Comparison of ENCODE assay signal across 35 mouse cellular contexts in the genomic region with DNA sequence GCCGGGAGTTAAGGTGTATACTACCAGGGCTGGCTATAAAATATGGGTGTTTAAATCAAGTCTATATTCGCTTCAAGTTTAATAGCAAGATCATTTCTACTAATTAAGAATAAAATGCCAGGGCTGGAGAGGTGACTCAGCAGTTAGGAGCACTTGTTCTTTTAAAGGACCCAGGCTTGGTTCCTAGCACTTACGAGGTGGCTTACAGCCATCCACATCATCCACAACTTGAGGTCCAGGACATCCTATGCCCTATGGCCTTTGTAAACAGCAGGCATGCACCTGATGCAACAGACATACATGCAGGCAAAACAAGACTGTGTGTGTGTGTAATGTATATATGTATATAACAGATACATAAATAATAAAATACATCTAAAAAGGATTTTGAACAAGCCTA. TPM values are rescaled to one million over a fixed set of nuclear protein-coding genes. Genes with fewer than 3 reads are reported as not detected.
"Had no signal": no experiment of that assay in that cellular context is flagged by ENCODE, and none has a peak within 500 bp of the region (broad histone marks: within the 10 kb centered on the region; RNA-seq: fewer than 3 reads in every experiment).

No protein-coding gene starts in this region.

- H3K4me3 ChIP-seq: left cerebral cortex, adult 2 months; limb, embryonic 10.5 days; limb, embryonic 12.5 days; limb, embryonic 13.5 days; limb, embryonic 15.5 days; liver, embryonic 12.5 days; liver, embryonic 13.5 days; liver, embryonic 15.5 days; lung, embryonic 15.5 days; megakaryocyte, embryonic 14.5 days; midbrain, embryonic 10.5 days; midbrain, embryonic 12.5 days; midbrain, embryonic 15.5 days; myocyte; neural tube, embryonic 12.5 days had no signal

- DNase-seq: left cerebral cortex, postnatal 4 days; liver; liver, embryonic 13.5 days; liver, postnatal 0 days; lung, adult 18-20 months; lung, adult 2 months; lung, embryonic 14.5 days; lung, postnatal 10 days; lung, postnatal 14 days; lung, postnatal 36 days; lung, postnatal 4 days; midbrain, embryonic 14.5 days had no signal

- H3K4me1 ChIP-seq: limb, embryonic 10.5 days; limb, embryonic 12.5 days; limb, embryonic 13.5 days; limb, embryonic 15.5 days; liver, embryonic 12.5 days; liver, embryonic 13.5 days; liver, embryonic 15.5 days; lung, embryonic 15.5 days; megakaryocyte, embryonic 14.5 days; midbrain, embryonic 10.5 days; midbrain, embryonic 12.5 days; midbrain, embryonic 15.5 days; neural tube, embryonic 12.5 days had no signal

- H3K27ac ChIP-seq: left cerebral cortex, adult 2 months; limb, embryonic 10.5 days; limb, embryonic 12.5 days; limb, embryonic 13.5 days; limb, embryonic 15.5 days; liver, embryonic 12.5 days; liver, embryonic 13.5 days; liver, embryonic 14.5 days; liver, embryonic 15.5 days; lung, embryonic 15.5 days; macrophage; midbrain, embryonic 10.5 days; midbrain, embryonic 12.5 days; midbrain, embryonic 15.5 days; neural tube, embryonic 12.5 days had no signal

- H3K9ac ChIP-seq: limb, embryonic 12.5 days; limb, embryonic 13.5 days; limb, embryonic 15.5 days; liver, embryonic 12.5 days; liver, embryonic 13.5 days; liver, embryonic 14.5 days; liver, embryonic 15.5 days; liver, postnatal 0 days; lung, embryonic 14.5 days; lung, embryonic 15.5 days; midbrain, embryonic 12.5 days; midbrain, embryonic 15.5 days; neural tube, embryonic 12.5 days had no signal

- H3K9me3 ChIP-seq: limb, embryonic 10.5 days; limb, embryonic 12.5 days; limb, embryonic 13.5 days; limb, embryonic 15.5 days; liver, embryonic 12.5 days; liver, embryonic 13.5 days; liver, embryonic 15.5 days; lung, embryonic 15.5 days; megakaryocyte, embryonic 14.5 days; midbrain, embryonic 10.5 days; midbrain, embryonic 12.5 days; midbrain, embryonic 15.5 days; neural tube, embryonic 12.5 days had no signal

- H3K27me3 ChIP-seq: limb, embryonic 12.5 days; limb, embryonic 13.5 days; limb, embryonic 15.5 days; liver, embryonic 12.5 days; liver, embryonic 13.5 days; liver, embryonic 15.5 days; lung, embryonic 15.5 days; megakaryocyte, embryonic 14.5 days; midbrain, embryonic 12.5 days; midbrain, embryonic 15.5 days; neural tube, embryonic 12.5 days had no signal

- H3K4me2 ChIP-seq: limb, embryonic 12.5 days; limb, embryonic 13.5 days; limb, embryonic 15.5 days; liver, embryonic 11.5 days; liver, embryonic 12.5 days; liver, embryonic 13.5 days; liver, embryonic 15.5 days; lung, embryonic 14.5 days; lung, embryonic 15.5 days; midbrain, embryonic 12.5 days; midbrain, embryonic 15.5 days; neural tube, embryonic 12.5 days had no signal

- ATAC-seq: liver, embryonic 12.5 days; liver, postnatal 0 days; lung, postnatal 0 days; midbrain, embryonic 15.5 days; midbrain, embryonic 16.5 days had no signal

RNA-seq across cellular contexts. Expression of a gene that starts 21.9 kb away (rescaled TPM):
- total RNA-seq: monocyte, adult 5-6 weeks had no signal

RNA-seq across cellular contexts. Expression of a gene that starts 39.1 kb away (rescaled TPM):
- total RNA-seq: liver, adult 2 months; megakaryocyte, adult 5-6 weeks; megakaryocyte-erythroid progenitor cell, adult 5-6 weeks had no signal
- polyA plus RNA-seq: liver, adult 2 months; liver, embryonic 15.5 days had no signal
